Mouse (Mus musculus) cortical plate, adult 2 months (tissue): ENCODE measurements around the gene Capn11.

Experiments
- CTCF ChIP-seq: fragments of 200-500 bp; IDR thresholded peaks from 2 replicates; pipeline ENCODE4 v1.5.1; 2011; ENCODE audit warnings: mild to moderate bottlenecking, control low read depth, low read length; ENCODE audit not compliant: insufficient read depth; ENCODE audit errors: extremely low read depth
- POLR2A ChIP-seq: fragments of 200-500 bp; IDR thresholded peaks from 2 replicates; pipeline ENCODE4 v1.6.1; 2011; ENCODE audit warnings: mild to moderate bottlenecking, low read length, control low read depth; ENCODE audit not compliant: insufficient read depth; ENCODE audit errors: extremely low read depth

GRCm38 (mm10) chr17:45629861-45630694 is 29.0 kb downstream of the Capn11 start:
- TF ChIP-seq CTCF (peak; percentile 49), POLR2A (peak; percentile 49; the same call in 1 of the 2 replicates)
